Mouse (Mus musculus): ENCODE results near the gene Mta3. TPM values are rescaled to one million over a fixed set of nuclear protein-coding genes. Genes with fewer than 3 reads are reported as not detected.
A peak's percentile ranks its signal among the peaks of the same experiment; 100 is the strongest.
"Not testable (repeated sequence)": the region's sequence is repeated elsewhere in the genome, so short reads cannot be mapped to it uniquely, and the experiment has no call there.

Mta3 gene
- polyA plus RNA-seq, 1 experiment from 2014 or later, result 36.8 TPM

DNA sequence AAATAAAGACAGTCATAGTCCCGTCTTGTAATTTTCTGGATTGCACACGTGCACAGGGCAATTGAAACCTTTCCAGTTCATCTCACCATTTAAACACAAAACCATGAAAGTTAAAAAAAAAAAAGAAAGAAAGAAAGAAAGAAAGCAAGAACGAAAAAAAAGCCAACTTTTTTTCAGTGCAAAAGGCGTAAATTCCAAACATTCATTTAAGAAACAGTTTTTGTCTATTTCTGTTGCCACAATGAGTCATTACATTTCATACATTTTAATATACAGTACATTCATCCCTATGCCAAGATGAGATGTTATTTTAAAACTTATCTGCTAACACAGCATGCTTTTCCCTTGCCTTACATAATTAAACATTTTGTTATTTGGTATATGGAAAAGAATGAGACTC lies 153.7 kb downstream of the Mta3 start:
- Histone ChIP-seq H3K9ac (replicated peaks) (no peak overlapping the region), H3K27me3 (peaks cover 11% of the 10 kb centered on the region), H3K4me1 (peaks cover 7% of the 10 kb centered on the region), H3K4me2 (replicated peaks) (no peak overlapping the region), H3K9me3 (no peaks in the 10 kb centered on the region), H3K27ac (replicated peaks) (no peak overlapping the region), H3K36me3 (no peaks in the 10 kb centered on the region), H3K4me3 (no peak overlapping the region)
- ATAC-seq (ENCODE audit: low FRiP score, low read depth), result no peak
- WGBS, result 86% methylated on average over 4 of the region's 4 CpGs

DNA sequence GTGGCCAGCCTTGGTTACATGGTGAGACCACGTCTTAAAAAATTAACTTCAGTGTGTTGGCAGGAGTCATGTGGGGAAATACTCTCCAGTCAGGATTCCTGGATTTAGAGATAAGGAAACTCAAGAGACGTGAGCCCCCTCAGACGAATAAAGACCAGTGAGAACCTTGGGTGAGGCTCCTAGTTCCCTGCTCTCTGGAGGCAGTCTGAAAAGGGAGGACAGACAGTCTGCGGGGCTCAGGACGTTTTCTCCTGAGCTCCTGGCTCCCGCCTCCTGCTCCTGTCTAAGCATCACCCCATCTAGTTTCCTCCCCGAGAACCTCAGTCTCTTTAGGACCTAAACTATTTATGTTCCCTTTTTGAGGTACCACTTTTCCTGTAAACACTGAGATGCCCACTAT lies 154.3 kb downstream of the Mta3 start:
- peaks cover 7% of the 10 kb centered on the region for H3K4me1 ChIP-seq
- no peaks in the 10 kb centered on the region for H3K36me3 ChIP-seq
- no peaks in the 10 kb centered on the region for H3K9me3 ChIP-seq
- no peak overlapping the region for H3K4me2 ChIP-seq (replicated peaks)
- WGBS, result 86% methylated on average over 7 of the region's 7 CpGs
- ATAC-seq (ENCODE audit: low FRiP score, low read depth), result no peak
- no peak overlapping the region for H3K9ac ChIP-seq (replicated peaks)
- H3K27me3 ChIP-seq, result peaks cover 11% of the 10 kb centered on the region
- no peak overlapping the region for H3K4me3 ChIP-seq
- no peak overlapping the region for H3K27ac ChIP-seq (replicated peaks)

DNA sequence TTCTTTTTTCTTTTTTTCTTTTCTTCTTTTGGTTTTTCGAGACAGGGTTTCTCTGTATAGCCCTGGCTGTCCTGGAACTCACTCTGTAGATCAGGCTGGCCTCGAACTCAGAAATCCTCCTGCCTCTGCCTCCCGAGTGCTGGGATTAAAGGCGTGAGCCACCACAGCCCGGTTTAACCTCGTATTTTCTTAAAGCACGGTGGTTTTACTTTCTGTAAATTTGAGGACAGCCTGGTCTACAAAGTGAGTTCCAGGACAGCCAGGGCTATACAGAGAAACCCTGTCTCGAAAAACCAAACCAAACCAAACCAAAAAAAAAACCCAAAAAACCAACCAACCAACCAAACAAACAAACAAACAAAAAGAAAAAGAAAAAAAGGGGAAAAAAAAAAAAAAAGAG lies 155.0 kb downstream of the Mta3 start:
- H3K4me3 ChIP-seq, result peak overlapping the region; percentile 71
- peak overlapping the region; percentile 69; the same call in 1 of the 2 replicates for H3K4me2 ChIP-seq (replicated peaks)
- H3K9me3 ChIP-seq; ATAC-seq (ENCODE audit: low FRiP score, low read depth); H3K4me1 ChIP-seq; H3K9ac ChIP-seq (replicated peaks); H3K36me3 ChIP-seq; H3K27ac ChIP-seq (replicated peaks): not testable (repeated sequence)
- WGBS, result 64% methylated on average over 8 of the region's 8 CpGs
- peaks cover 11% of the 10 kb centered on the region for H3K27me3 ChIP-seq

DNA sequence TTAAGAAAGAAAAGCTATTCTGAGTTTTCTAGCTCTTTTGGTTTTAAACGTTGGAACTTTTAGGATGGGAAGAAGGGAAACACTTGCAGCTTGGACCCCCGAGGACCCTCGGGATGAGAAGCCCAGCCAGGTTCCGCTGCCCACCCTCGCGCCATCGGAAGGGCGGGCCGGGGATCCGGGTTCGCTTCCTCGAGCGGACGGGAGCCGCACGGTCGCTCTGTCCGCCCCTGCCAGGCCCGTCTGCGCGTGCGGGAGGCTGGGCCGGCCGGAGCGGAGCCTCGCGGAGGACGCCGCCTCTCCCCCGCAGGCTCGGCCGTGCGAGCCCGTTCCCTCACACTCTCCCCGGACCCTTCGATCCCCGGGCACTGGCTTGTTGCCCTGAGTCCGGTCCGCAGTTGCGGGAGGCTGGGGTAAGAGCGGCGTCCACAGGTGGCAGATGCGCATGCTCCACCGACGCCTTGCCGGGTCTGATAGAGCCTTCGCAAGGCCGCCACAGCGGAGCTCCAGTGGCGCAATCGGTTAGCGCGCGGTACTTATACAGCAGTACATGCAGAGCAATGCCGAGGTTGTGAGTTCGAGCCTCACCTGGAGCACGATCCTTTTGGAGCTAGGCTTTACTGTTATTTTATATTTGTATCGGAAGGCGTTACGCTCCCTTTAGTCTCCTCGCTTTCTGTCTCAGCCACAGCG lies 155.6 kb downstream of the Mta3 start:
- peak overlapping the region; percentile 71 for H3K4me3 ChIP-seq
- H3K9ac ChIP-seq (replicated peaks), result peak overlapping the region; percentile 54
- ATAC-seq (ENCODE audit: low FRiP score, low read depth), result peak; percentile 93
- peaks cover 7% of the 10 kb centered on the region for H3K4me1 ChIP-seq
- H3K27me3 ChIP-seq, result peaks cover 11% of the 10 kb centered on the region
- H3K27ac ChIP-seq (replicated peaks), result peak overlapping the region; percentile 82
- no peaks in the 10 kb centered on the region for H3K9me3 ChIP-seq
- no peaks in the 10 kb centered on the region for H3K36me3 ChIP-seq
- H3K4me2 ChIP-seq (replicated peaks), result peak overlapping the region; percentile 69
- WGBS, result under 1% methylated on average over 61 of the region's 62 CpGs

DNA sequence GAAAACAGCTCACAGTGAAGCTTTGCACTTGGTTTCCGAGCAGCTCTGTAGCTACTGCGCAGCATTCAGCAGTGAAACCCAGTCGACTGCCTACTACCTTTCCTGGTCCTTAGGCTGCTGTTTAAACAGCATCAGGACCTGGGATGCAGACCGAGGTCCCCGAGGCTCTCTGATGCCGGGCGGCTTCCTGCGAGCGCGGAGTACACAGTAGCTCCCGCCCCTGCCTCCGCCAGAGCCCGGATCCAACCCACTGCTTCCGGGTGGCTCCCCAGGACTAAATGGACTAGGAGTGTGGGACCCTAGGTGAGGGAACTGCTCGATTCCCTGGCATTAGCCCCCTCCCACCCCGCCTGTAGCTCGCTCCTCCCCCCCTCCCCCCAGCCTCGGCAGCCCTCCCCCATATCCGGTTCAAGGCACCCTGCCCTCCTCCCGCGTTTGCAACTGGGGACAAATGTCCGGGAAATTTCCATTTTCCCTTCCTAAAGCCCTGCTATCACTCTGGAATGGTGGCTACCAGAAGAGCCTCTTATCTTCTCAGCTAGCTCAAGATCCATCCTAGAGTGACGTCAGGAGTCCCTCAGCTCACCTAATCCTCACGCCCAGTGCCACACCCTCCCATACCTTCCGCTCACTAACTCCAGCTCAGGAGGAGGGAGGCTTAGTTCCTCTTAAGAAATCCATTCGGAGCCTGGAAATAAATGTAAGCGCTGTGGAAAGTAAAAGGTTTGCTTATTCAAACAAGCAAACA lies 156.3 kb downstream of the Mta3 start:
- Histone ChIP-seq H3K4me3 (peak overlapping the region; percentile 71), H3K4me2 (replicated peaks) (peak overlapping the region; percentile 69), H3K36me3 (no peaks in the 10 kb centered on the region), H3K27me3 (peaks cover 11% of the 10 kb centered on the region), H3K4me1 (peaks cover 7% of the 10 kb centered on the region), H3K27ac (replicated peaks) (peak overlapping the region; percentile 82), H3K9me3 (no peaks in the 10 kb centered on the region), H3K9ac (replicated peaks) (peak overlapping the region; percentile 54)
- ATAC-seq (ENCODE audit: low FRiP score, low read depth), result peak; percentile 75
- 0% methylated on average over 25 of the region's 27 CpGs for WGBS

DNA sequence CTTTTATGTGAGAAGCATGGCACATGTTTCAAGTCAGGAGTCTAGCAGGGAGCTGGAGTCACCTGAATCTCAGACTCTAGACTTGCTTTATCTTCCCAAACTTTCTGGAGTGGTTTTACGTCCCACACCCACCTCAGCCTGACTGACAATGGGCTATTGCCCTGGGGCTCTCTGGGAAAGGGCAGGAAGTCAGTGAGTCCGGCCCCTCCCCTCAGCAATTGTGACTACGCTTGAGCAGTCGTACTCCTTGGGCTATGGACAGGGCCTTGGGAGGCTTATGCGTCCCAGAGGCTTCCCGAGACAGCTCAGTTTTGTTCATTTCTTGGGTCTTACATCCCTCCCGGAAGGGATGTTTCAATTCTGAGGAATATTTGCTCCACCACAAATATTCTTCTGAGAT lies 159.4 kb downstream of the Mta3 start:
- Histone ChIP-seq H3K4me2 (replicated peaks) (no peak overlapping the region), H3K4me1 (peaks cover 7% of the 10 kb centered on the region), H3K4me3 (no peak overlapping the region), H3K9me3 (no peaks in the 10 kb centered on the region), H3K9ac (replicated peaks) (no peak overlapping the region), H3K27ac (replicated peaks) (no peak overlapping the region), H3K36me3 (no peaks in the 10 kb centered on the region), H3K27me3 (peaks cover 11% of the 10 kb centered on the region)
- WGBS, result 73% methylated on average over 7 of the region's 7 CpGs
- ATAC-seq (ENCODE audit: low FRiP score, low read depth), result no peak

DNA sequence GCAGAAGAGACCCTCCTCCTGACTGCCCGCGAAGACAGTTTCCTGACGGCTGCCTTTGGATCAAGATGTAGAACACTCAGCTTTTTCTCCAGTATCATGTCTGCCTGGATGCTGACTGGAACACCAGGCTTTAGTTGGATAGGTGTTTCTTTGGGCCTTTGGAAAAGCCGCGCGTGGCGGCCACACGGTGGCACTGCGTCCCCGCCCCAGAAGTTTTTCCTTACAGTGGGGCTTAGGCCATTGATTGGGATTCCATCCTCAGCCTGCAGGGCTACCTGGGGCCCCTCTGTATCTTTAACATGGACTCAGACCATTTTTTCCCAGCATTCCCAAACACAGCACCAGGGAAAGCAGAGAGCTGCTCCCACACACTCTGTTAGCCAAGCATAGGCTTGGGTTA lies 160.6 kb downstream of the Mta3 start:
- Histone ChIP-seq H3K4me3 (no peak overlapping the region), H3K4me1 (peaks cover 7% of the 10 kb centered on the region), H3K4me2 (replicated peaks) (no peak overlapping the region), H3K9me3 (no peaks in the 10 kb centered on the region), H3K27ac (replicated peaks) (no peak overlapping the region), H3K9ac (replicated peaks) (no peak overlapping the region), H3K36me3 (no peaks in the 10 kb centered on the region), H3K27me3 (peaks cover 11% of the 10 kb centered on the region)
- no peak for ATAC-seq (ENCODE audit: low FRiP score, low read depth)
- WGBS, result 18% methylated on average over 10 of the region's 10 CpGs

DNA sequence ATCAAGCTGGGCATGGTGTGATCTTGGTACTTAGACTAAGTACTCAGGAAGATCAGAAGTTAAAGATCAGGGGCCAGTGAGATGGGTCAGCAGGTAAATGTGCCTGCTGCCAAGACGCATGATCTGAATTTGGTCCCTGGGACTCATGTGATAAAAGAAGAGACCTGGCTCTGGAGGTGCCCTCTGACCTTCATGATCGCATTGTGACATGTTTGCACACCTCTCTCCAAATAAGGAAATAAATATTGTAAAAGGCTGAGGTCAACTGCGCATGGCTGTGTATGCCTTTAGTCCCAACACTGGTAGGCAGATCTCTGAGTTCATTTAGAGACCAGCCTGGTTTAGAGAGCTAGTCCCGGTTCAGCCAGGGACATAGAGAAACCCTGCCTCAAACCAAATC lies 164.4 kb downstream of the Mta3 start:
- no peak overlapping the region for H3K4me3 ChIP-seq
- WGBS, result 95% methylated on average over 4 of the region's 4 CpGs

More for the DNA sequence above, 164.4 kb downstream of the Mta3 start:
- no peak for ATAC-seq (ENCODE audit: low FRiP score, low read depth)
- Histone ChIP-seq H3K36me3 (no peaks in the 10 kb centered on the region), H3K27ac (replicated peaks) (no peak overlapping the region), H3K27me3 (no peaks in the 10 kb centered on the region), H3K4me1 (no peaks in the 10 kb centered on the region; the same call in 1 of the 2 replicates), H3K9ac (replicated peaks) (no peak overlapping the region), H3K9me3 (no peaks in the 10 kb centered on the region), H3K4me2 (replicated peaks) (no peak overlapping the region)

Other genes starting within 250 kb of the Mta3 start
- gene Cox7a2l, start 188.8 kb upstream of the Mta3 start, polyA plus RNA-seq (2016; fragmentation: Nextera tagmentation; extraction: Ambion mirVana), result 150 TPM in 2 replicates
- gene Kcng3, start 74.3 kb upstream of the Mta3 start, polyA plus RNA-seq (2016; fragmentation: Nextera tagmentation; extraction: Ambion mirVana), result 0.14 TPM in 1 of 2 replicates, not detected in the other
- gene Haao, start 141.8 kb downstream of the Mta3 start, polyA plus RNA-seq (2016; fragmentation: Nextera tagmentation; extraction: Ambion mirVana), result 0.26 TPM in 1 of 2 replicates, not detected in the other

Measured in midbrain, embryonic 12.5 days (tissue).